Mouse (Mus musculus) testis, adult 2 months (tissue): Measurements from ENCODE around the gene Prpf6.

ENCODE experiments used
- CTCF ChIP-seq: fragments of 200-500 bp; IDR thresholded peaks from 2 replicates; pipeline ENCODE4 v1.5.1; 2012; ENCODE audit warnings: low read depth, mild to moderate bottlenecking, inconsistent platforms, low read length, moderate library complexity; ENCODE audit not compliant: control insufficient read depth, insufficient read depth, insufficient replicate concordance
- POLR2A ChIP-seq: fragments of 200-500 bp; IDR thresholded peaks from 2 replicates; pipeline ENCODE4 v1.6.1; 2012; ENCODE audit warnings: low read depth, mild to moderate bottlenecking, inconsistent platforms, low read length, moderate library complexity; ENCODE audit not compliant: control insufficient read depth

- TF ChIP-seq CTCF: no peak
- TF ChIP-seq POLR2A: no peak
These were observed 99.9 kb downstream of the Prpf6 start for GRCm38 (mm10) chr2:181691571-181691970.
